Mouse (Mus musculus) heart, embryonic 14.5 days (tissue): ENCODE results near the gene Adamts1. TPM values are rescaled to one million over a fixed set of nuclear protein-coding genes. Genes with fewer than 3 reads are reported as not detected.

Experiments used
- ATAC-seq: fragments of 200-750 bp; cut with Nextera tagmentation; 2 replicates; pipeline ENCODE4 v1.8.0; 2017; ENCODE audit warnings: low read depth, moderate TSS enrichment; ENCODE audit not compliant: insufficient number of reproducible peaks, insufficient read depth, low FRiP score
- H3K27ac ChIP-seq, 2 experiments: fragments of 200-500 bp in 1 of 2; fragments of 300-500 bp in 1 of 2; sonication (generic) in 1 of 2; replicated peaks in 1 of 2; 2 replicates each; pipeline ENCODE4 v1.5.1; 2012 to 2014; ENCODE audit warnings: low read depth in 2 of 2, low read length in 2 of 2, control low read depth in 1 of 2, mild to moderate bottlenecking in 1 of 2, mixed read lengths in 1 of 2; ENCODE audit not compliant: control insufficient read depth in 1 of 2, insufficient read depth in 1 of 2
- H3K27me3 ChIP-seq: fragments of 300-500 bp; sonication (generic); 2 replicates; pipeline ENCODE4 v1.6.1; 2014; ENCODE audit warnings: mild to moderate bottlenecking, low read length, control low read depth; ENCODE audit not compliant: control insufficient read depth, insufficient read depth
- H3K36me3 ChIP-seq: fragments of 300-500 bp; sonication (generic); 2 replicates; pipeline ENCODE4 v1.6.1; 2014; ENCODE audit warnings: mild to moderate bottlenecking, control low read depth, low read length, mixed read lengths; ENCODE audit not compliant: control insufficient read depth, insufficient read depth
- H3K4me1 ChIP-seq, 2 experiments: fragments of 200-500 bp in 1 of 2; fragments of 300-500 bp in 1 of 2; sonication (generic) in 1 of 2; 2 replicates each; pipeline ENCODE4 v1.6.1; 2012 to 2014; ENCODE audit warnings: low read length in 2 of 2, control low read depth in 1 of 2, mixed read lengths in 1 of 2; ENCODE audit not compliant: control insufficient read depth in 2 of 2, insufficient read depth in 2 of 2
- H3K4me2 ChIP-seq: fragments of 300-500 bp; sonication (generic); 2 replicates; pipeline ENCODE4 v1.6.1; 2014; ENCODE audit warnings: mild to moderate bottlenecking, low read length
- H3K4me3 ChIP-seq, 2 experiments: fragments of 200-500 bp in 1 of 2; fragments of 300-500 bp in 1 of 2; sonication (generic) in 1 of 2; 2 replicates each; pipeline ENCODE4 v1.5.1; 2012 to 2014; ENCODE audit warnings: low read length in 2 of 2, mild to moderate bottlenecking in 2 of 2, control low read depth in 1 of 2, low read depth in 1 of 2, moderate library complexity in 1 of 2; ENCODE audit not compliant: control insufficient read depth in 1 of 2, insufficient read depth in 1 of 2
- H3K9ac ChIP-seq: fragments of 300-500 bp; sonication (generic); 2 replicates; pipeline ENCODE4 v1.6.1; 2014; ENCODE audit warnings: mild to moderate bottlenecking, low read length
- H3K9me3 ChIP-seq: fragments of 300-500 bp; sonication (generic); 2 replicates; pipeline ENCODE4 v1.6.1; 2016; ENCODE audit warnings: low read length, control low read depth; ENCODE audit not compliant: control insufficient read depth
- WGBS: fragments of 180-500 bp; shearing (Covaris S2); extraction: QIAGEN DNeasy Blood & Tissue Kit; methylation state at CpG from one replicate; pipeline ENCODE4 v1.1.7; 2014; 5-methylcytosine and 5-hydroxymethylcytosine counted together
- polyA plus RNA-seq: library from polyadenylated mRNA; unstranded; fragments of >200 nt; fragmentation: Nextera tagmentation; extraction: Ambion mirVana; gene quantifications from 2 replicates; pipeline ENCODE4 v1.2.1, GENCODE M21; 2014

Adamts1 gene
- polyA plus RNA-seq, 1 experiment from 2014 or later: 46.1 TPM

GRCm38 (mm10) chr16:85797161-85797560 lies 5.8 kb downstream of the Adamts1 start:
- Histone ChIP-seq H3K4me2 (0 out of 2 replicates have a peak overlapping the region, but pooled peaks have one; percentile 7), H3K9ac (no peak overlapping the region), H3K27ac (no peak overlapping the region), H3K4me3 (no peak overlapping the region), H3K4me1 (peaks cover 10 to 17% of the 10 kb centered on the region in 2 experiments; a peak in 3 of 4 replicates), H3K36me3 (peaks cover 69% of the 10 kb centered on the region), H3K27me3 (no peaks in the 10 kb centered on the region), H3K9me3 (no peaks in the 10 kb centered on the region)
- no peak for ATAC-seq
- 96% methylated on average over 4 of the region's 4 CpGs for WGBS

GRCm38 (mm10) chr16:85795731-85796130 lies 7.2 kb downstream of the Adamts1 start:
- H3K4me2 ChIP-seq: no peak overlapping the region
- no peak overlapping the region for H3K9ac ChIP-seq
- H3K9me3 ChIP-seq: no peaks in the 10 kb centered on the region
- H3K36me3 ChIP-seq: peaks cover 69% of the 10 kb centered on the region
- H3K27ac ChIP-seq: no peak overlapping the region
- H3K27me3 ChIP-seq: no peaks in the 10 kb centered on the region
- no peak overlapping the region for H3K4me3 ChIP-seq
- peaks cover 10 to 17% of the 10 kb centered on the region in 2 experiments; a peak in 3 of 4 replicates for H3K4me1 ChIP-seq
- WGBS: 95% methylated on average over 7 of the region's 7 CpGs
- no peak for ATAC-seq

- 78% methylated on average over 4 of the region's 4 CpGs for WGBS
- Histone ChIP-seq H3K4me1 (peaks cover 0 to 3% of the 10 kb centered on the region in 2 experiments; a peak in 1 of 4 replicates), H3K4me2 (no peak overlapping the region)
Measured at GRCm38 (mm10) chr16:85793166-85793830, 9.6 kb downstream of the Adamts1 start.

GRCm38 (mm10) chr16:85781076-85781475 lies 21.8 kb downstream of the Adamts1 start:
- H3K9ac ChIP-seq: no peak overlapping the region
- H3K4me2 ChIP-seq: no peak overlapping the region
- H3K4me3 ChIP-seq: no peak overlapping the region
- no peaks in the 10 kb centered on the region for H3K36me3 ChIP-seq
- H3K9me3 ChIP-seq: no peaks in the 10 kb centered on the region
- no peak for ATAC-seq
- no peak overlapping the region for H3K27ac ChIP-seq
- H3K4me1 ChIP-seq: no peaks in the 10 kb centered on the region
- H3K27me3 ChIP-seq: no peaks in the 10 kb centered on the region
- 74% methylated on average over 2 of the region's 2 CpGs for WGBS

More at GRCm38 (mm10) chr16:85793166-85793830, 9.6 kb downstream of the Adamts1 start:
- no peak overlapping the region for H3K4me3 ChIP-seq
- H3K9ac ChIP-seq: no peak overlapping the region
- peaks cover 49% of the 10 kb centered on the region for H3K36me3 ChIP-seq
- no peak for ATAC-seq
- H3K9me3 ChIP-seq: no peaks in the 10 kb centered on the region
- no peak overlapping the region for H3K27ac ChIP-seq
- no peaks in the 10 kb centered on the region for H3K27me3 ChIP-seq

GRCm38 (mm10) chr16:85779775-85780174 lies 23.1 kb downstream of the Adamts1 start:
- H3K4me1 ChIP-seq: no peaks in the 10 kb centered on the region
- no peak for ATAC-seq

GRCm38 (mm10) chr16:85772272-85772671 lies 30.6 kb downstream of the Adamts1 start:
- WGBS: 73% methylated on average over 3 of the region's 3 CpGs
- no peaks in the 10 kb centered on the region for H3K4me1 ChIP-seq
- no peak overlapping the region for H3K4me3 ChIP-seq
- no peaks in the 10 kb centered on the region for H3K27me3 ChIP-seq
- no peak overlapping the region for H3K4me2 ChIP-seq
- H3K9me3 ChIP-seq: no peaks in the 10 kb centered on the region
- ATAC-seq: no peak
- H3K9ac ChIP-seq: no peak overlapping the region
- H3K36me3 ChIP-seq: no peaks in the 10 kb centered on the region
- no peak overlapping the region for H3K27ac ChIP-seq

More at GRCm38 (mm10) chr16:85779775-85780174, 23.1 kb downstream of the Adamts1 start:
- Histone ChIP-seq H3K4me3 (no peak overlapping the region), H3K27ac (no peak overlapping the region), H3K36me3 (no peaks in the 10 kb centered on the region), H3K4me2 (no peak overlapping the region), H3K9me3 (no peaks in the 10 kb centered on the region), H3K9ac (no peak overlapping the region), H3K27me3 (no peaks in the 10 kb centered on the region)

- no peaks in the 10 kb centered on the region for H3K36me3 ChIP-seq
- no peaks in the 10 kb centered on the region for H3K9me3 ChIP-seq
- no peak for ATAC-seq
Measured at GRCm38 (mm10) chr16:85767341-85767740, 35.6 kb downstream of the Adamts1 start.

GRCm38 (mm10) chr16:85765697-85766096 lies 37.2 kb downstream of the Adamts1 start:
- H3K9ac ChIP-seq: no peak overlapping the region
- no peaks in the 10 kb centered on the region for H3K27me3 ChIP-seq
- H3K36me3 ChIP-seq: no peaks in the 10 kb centered on the region
- no peak overlapping the region for H3K4me2 ChIP-seq
- H3K4me1 ChIP-seq: peaks cover 12 to 25% of the 10 kb centered on the region in 2 experiments
- WGBS: 42% methylated on average over 8 of the region's 8 CpGs
- no peak for ATAC-seq
- H3K27ac ChIP-seq: 0 out of 4 replicates have a peak overlapping the region, but pooled peaks of 1 of the 2 experiments have one; percentile 53
- H3K9me3 ChIP-seq: no peaks in the 10 kb centered on the region
- H3K4me3 ChIP-seq: no peak overlapping the region

More at GRCm38 (mm10) chr16:85767341-85767740, 35.6 kb downstream of the Adamts1 start:
- Histone ChIP-seq H3K4me1 (peaks cover 5 to 17% of the 10 kb centered on the region in 2 experiments), H3K27me3 (no peaks in the 10 kb centered on the region), H3K27ac (no peak overlapping the region), H3K9ac (no peak overlapping the region), H3K4me3 (no peak overlapping the region), H3K4me2 (no peak overlapping the region)
- 53% methylated on average over 4 of the region's 4 CpGs for WGBS
